Mouse (Mus musculus) urinary bladder, postnatal 25 days (tissue): Measurements from ENCODE around the gene Prkd2.
A peak's percentile ranks its signal among the peaks of the same experiment; 100 is the strongest.

ENCODE experiments used
- DNase-seq: peaks from one replicate; pipeline ENCODE4 v3.0.0; 2022; ENCODE audit warnings: low spot score

The Prkd2 gene

DNA sequence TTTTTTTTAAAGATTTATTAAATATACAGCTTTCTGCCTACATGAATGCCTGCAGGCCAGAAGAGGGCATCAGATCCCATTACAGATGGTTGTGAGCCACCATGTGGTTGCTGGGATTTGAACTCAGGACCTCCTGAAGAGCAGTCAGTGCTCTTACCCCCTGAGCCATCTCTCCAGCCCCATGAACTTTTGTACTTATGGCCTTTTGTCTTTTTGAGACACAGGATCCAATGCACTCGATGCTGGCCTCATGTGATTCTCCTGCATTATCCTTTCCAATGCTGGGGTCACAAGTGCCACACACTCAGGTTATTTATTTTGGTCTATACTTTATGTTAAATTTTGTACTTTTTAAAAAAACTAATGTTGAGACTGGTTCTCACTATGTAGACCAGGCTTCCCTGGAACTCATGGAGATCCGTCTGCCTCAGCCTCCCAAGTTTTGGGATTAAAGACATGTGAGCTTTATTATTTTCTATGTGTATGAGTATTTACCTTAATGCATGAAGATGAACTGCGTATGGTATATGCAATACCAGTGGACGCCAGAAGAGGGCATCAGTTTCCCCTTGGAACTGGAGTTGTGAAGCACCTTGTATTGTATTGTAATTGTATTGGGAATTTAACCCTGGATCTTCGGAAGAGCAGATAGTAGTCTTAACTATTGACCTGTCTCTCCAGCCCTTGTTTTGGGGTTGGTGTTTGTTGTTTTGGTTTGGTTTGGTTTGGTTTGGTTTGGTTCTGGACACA is 17.4 kb downstream of the Prkd2 start:
- peak; percentile 50 for DNase-seq

DNA sequence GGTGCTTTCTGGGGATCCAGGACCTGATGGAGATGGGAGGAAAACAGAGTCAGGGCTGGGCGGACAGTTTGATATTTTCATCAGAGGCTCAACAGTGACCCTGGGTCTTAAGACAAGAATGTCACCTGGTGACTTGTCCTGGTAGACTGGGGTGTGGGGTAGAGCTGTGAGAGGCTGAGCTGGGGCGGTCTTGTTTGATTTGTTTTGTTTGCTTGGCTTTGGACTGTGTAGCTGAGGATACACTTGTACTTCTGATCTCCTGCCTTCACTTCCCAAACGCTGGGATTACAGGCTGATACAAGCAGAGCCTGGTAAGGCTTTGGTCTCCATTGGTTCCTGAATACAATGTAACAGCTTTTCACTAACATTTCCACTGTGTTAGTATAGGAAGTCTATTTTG is 24.8 kb downstream of the Prkd2 start:
- no peak for DNase-seq

DNA sequence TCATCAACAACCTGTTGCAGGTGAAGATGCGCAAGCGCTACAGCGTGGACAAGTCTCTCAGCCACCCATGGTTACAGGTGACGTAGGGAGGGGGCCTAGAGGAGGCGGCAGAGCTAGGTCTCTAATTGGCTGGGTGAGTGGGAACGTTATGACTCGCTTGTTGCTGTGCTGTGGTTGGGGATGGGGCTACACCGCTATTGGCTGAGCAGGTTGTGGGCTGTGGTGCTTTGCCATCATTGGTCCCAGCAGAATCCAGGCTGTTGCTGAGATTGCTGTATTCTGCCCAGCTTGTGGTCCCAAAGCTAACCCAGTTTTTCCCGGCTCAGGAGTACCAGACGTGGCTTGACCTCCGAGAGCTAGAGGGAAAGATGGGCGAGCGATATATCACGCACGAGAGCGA is 26.8 kb downstream of the Prkd2 start:
- DNase-seq = no peak

DNA sequence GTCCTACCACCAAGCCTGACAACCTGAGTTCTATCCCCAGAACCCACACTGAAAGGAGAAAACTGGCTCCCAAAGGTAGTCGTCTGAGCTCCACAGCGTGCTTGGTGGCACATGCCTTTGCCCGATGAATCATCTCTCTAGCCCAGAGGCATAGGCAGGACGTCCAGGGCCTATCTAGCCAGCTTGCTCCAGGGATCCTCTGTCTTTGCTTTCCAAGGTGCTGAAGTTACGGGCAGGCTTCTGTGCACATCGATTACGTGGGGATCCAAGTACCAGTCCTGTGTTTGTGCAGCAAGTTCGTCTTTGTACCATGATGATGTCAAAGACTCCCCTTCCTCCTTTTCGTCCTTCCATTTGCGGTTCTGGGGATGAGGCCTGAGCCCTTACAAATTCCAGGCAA is 28.9 kb downstream of the Prkd2 start:
- DNase-seq = no peak

DNA sequence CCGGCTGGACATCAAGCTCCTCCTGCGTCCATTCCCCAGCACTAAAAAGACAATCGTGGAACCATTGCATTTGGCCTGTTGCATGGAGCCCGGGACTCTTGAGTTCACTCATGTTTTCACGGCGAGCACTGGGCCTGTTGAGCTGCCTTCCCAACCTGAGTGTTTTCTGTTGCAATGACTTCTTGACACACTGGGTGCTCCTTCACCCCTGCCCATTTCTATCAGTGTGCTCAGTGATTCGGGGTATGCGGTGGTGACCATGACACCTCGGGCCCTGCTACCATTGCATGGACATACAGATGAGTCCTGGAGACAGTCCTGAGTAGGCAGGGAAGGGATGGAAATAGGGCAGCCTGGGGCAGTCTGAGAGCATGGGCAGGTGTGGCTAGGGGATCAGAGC is 29.8 kb downstream of the Prkd2 start:
- DNase-seq = no peak

DNA sequence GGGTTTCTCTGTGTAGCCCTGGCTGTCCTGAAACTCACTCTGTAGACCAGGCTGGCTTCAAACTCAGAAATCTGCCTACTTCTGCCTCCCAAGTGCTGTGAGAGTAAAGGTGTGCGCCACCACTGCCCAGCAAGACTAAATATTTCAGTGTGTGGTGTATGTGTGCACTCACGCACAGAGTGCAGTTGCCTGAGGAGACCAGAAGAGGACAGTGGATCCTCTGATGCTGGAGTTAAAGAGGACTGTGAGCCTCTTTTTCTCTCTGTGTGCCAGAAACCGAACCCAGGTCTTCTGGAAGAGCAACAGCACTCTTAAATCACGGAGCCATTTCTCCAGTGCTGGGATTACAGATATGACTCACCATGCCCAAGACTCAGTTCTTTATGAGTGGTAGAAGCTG is 30.7 kb downstream of the Prkd2 start:
- DNase-seq = no peak

DNA sequence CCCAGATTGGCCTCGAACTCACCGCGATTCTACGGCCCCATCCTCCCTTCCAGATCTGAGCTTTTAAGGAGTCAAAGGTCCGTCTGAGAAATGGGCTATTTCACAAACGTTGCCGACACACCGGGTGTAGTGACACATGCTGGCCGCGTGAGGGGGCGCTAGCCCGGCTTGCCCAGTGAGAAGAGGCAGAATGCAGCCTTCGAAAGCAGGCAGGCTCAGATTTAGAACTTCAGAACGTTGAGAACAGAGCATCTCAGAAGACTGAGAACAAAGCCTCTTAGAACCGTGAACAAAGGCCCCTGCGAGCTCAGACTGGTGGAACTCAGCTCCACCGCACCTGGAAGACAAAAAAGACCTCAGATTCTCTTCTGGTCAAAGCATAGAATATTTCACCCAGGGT is 31.5 kb downstream of the Prkd2 start:
- DNase-seq = peak; percentile 75

DNA sequence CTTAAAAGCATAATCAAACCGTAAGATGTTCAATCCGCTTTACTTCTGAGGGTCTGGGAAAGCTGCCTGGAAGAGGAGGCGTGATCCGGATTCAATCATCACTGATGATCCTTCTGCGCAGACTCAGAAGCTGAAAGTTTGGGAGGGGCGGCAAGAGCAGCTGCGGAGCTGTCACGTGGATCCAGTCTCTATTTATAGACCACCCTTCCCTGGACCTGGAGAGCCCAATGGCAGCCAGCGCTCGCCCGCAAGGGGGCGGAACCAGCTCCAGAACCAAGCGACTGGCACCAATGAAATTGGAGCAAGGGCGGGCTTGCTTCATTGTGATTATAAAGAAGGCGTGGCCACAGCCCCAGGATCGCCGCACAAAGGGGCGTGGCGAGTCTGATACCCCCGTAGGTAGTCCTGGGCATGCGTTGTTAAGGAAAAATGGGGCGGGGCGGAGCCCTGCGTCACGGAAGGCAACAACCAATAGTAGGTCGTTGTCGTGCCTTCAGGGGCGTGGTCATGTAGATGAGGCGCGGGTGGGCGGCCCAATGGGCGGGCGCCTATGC is 32.1 kb downstream of the Prkd2 start:
- DNase-seq = peak; percentile 96

DNA sequence AGATGAGACGGTGACA is 32.4 kb downstream of the Prkd2 start, which contains the start of gene Dact3:
Gene Dact3 (plus strand): TSS at position 8 of the 16 bp plus-strand sequence.
- DNase-seq = no peak

DNA sequence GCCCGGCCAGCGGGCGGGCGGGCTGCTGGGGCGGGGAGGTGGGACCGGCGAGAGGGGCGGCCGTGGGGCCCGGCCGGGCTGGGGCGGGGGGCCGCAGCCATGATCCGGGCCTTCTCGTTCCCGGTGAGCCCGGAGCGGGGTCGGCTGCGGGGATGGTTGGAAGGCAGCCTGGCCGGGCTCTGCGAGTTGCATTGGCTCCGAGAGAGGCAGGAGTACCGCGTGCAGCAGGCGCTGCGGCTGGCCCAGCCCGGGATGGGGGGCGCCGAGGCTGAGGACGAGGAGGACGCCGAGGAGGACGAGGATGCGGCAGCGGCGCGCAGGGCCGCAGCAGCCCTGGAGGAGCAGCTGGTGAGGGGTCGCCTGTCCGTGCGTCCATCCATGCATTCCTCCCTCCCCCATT is 32.6 kb downstream of the Prkd2 start:
- DNase-seq = no peak

DNA sequence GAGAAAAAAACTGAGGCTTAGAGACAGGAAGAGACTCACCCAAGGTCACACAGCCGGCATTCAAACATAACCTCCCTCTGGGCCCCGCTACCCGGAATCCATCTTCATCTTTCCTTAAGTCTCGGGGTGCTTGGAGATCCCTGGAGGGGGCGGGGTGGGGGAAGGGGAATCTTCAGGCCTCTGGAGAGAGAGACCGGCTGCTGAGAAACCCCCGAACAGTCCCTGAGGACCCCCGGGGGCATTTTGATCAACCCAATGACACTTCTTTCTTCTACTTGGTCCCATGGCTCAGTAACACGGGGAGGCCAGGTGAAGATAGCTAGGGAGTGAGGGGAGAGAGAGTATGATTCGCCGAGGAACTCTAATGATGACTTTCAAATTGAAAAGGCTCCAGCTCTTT is 33.3 kb downstream of the Prkd2 start:
- DNase-seq = no peak

DNA sequence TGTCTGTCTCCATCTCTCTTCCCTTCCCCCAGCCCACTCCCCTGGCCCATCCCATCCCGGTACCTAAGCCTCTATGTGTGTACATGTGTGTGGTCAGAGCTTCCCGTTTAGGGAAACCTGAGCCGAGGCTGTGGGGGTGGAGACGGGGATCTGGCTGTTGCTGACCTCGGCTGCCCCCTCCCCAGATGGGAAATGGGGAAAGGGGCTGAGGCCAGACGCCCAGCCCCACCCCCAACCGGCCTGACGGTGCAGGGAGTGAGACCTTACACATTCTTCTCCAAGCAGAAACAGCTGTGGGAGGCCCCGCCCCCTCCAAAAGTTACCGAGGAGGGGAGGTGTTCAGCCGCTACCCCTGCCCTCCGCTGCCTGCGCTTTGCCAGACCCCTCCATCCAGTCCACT is 33.9 kb downstream of the Prkd2 start:
- DNase-seq = no peak

DNA sequence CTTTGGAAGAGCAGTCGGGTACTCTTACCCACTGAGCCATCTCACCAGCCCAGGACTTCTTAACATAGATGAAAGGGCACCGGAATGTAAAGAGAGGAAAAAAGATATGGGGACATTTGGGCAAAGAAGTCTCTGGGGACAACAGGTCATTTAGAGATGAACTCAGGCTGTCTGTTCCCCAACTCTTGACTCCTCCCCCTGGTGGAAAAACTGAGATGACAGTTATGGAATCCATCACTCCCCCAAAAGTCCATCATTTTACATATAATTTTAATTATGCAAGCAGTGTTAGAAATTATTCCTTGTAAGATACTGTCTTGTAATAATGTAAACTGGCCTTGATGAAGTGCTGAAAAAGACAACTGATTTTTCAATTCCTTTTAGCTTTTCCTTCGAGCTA is 35.0 kb downstream of the Prkd2 start:
- no peak for DNase-seq

DNA sequence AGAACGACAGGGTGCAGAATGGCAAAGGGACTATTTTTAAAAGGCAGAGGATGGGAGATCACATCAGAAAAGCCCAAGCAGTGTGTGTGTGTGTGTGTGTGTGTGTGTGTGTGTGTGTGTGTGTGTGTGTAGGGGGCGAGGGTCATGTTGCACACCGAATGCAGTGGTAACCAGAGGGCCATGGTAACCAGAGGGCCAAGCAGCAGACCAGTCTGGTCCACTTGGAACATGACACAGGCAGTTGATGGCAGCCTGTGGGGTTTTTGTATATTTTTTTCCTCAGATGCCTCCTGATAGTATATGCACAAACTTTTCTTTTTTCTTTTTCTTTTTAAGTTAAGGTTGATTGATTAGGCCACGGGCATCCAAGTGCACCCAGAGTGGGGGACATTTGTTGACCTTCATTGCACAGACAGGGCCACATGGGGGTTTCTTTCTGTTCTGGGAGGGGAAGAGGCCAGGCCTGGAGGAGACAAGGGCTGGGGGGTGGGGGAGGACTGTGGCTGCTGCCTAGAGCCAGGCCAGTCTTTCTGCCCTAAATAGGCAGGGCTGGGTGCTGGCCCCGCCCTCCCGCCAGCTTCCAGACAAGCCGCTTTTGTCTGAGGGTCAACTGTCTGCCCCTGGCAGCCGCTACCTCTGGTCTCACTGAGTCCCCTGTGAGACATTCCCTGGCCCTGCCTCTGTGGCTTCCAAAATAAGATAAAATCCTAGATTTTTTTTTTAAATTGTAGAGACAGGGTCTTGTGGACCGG is 37.3 kb downstream of the Prkd2 start:
- DNase-seq = no peak

DNA sequence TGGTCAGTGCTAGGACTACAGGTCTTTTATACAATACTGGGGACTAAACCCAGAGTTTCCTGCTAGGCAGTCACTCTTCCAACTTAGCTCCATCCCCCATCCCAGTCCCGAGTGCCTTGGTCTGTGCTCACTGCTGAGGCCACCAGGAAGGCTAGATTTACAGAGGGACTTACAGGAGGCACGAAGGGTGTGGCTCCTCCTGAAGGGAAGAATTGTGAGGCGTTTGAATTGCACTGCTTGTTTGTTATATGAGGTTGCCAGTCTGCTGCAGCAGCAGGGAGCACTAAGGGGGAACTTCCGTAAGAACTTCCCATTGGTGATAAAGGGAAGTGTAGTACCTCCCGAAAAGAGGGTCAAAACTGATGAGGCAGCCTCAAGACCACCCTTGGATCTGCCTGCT is 37.9 kb downstream of the Prkd2 start:
- no peak for DNase-seq

DNA sequence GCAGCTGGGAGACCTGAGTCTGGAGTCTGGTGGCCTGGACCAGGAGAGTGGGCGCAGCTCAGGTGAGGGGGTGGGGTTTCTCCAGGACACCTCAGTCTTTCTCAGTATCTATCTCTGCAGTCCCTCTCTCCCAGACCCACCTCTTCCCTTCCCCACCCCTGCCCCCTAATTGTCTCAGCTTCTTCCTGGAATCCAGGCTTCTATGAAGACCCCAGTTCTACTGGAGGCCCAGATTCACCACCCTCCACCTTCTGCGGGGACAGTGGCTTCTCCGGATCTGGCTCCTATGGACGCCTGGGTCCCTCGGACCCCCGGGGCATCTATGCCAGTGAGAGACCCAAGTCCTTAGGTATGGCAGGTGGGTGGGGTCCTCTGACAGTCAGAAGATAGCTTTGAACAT is 40.5 kb downstream of the Prkd2 start:
- no peak for DNase-seq

DNA sequence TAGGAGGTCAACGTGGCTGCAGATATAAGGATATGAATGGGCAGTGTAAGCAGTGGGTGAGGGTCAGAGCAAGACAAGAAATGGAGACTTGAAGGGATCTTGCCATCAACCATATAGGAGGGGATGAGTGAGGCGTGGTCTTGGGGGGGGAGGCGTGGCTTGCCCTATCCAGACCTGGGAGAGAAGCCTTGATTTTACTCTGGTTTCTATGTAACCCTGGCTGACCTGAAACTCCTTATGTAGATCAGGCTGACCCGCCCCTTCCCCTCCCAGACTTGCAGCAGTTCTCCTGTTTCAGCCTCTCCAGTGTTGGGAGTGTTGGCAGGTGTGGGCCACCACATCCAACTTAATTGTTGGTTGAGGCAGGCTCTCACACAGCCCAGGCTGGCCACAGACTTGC is 41.6 kb downstream of the Prkd2 start:
- no peak for DNase-seq

DNA sequence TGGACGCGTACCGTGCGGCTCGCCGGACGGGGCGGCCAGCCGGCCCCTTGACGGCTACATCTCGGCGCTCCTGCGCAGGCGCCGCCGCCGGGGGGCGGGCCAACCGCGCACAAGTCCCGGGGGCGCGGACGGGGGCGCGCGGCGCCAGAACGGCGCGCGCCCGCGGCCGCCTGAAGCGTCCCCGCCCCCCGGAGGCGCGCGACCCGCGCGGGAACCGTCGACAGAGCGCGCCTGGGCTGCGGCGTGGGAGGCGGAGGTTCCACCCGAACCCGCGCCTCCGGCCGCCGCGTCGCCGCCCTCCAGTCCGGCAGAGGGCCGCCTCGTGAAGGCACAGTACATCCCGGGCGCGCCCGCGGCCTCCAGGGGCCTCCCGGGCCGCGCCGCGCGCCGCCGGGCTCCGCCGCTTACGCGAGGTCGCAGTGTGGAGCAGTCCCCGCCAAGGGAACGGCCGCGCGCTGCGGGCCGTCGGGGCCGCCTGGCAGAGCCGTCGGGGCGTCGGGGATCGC is 42.6 kb downstream of the Prkd2 start:
- DNase-seq = no peak

DNA sequence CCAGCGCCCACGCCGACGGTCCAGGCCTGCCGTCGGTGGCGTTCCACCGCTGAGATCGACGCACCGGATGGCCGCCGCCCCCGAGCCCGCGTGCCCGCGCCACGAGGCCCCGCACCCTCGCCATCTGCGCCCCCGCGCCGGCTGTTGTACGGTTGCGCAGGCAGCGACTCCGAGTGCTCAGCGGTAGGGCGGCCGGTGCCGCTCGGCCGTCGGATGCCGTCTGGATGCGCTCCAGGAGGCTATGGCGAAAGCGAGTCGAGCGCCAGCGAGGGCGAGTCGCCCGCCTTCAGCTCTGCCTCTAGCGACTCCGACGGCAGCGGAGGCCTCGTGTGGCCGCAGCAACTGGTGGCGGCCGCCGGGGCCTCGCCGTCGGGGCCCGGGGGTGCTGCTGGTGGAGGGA is 43.2 kb downstream of the Prkd2 start:
- no peak for DNase-seq

DNA sequence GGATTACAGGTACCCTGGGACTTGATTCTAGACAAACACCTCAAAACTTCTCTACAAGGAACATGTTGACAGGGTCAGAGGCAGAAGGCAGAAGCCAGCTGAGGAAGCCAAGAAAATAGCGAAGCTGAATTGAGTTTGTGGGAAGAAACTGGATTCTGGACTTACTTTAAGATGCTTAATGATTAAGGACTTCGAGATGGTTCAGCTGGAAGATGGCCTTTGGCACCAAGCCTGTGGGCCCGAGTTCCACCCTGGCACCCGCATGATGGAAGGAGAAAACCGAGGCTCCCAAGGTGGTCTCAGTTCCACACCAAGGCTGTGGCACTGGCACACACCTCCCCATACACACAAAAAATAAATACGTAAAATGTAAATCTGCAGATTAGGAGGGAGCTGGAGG is 47.8 kb downstream of the Prkd2 start:
- no peak for DNase-seq

DNA sequence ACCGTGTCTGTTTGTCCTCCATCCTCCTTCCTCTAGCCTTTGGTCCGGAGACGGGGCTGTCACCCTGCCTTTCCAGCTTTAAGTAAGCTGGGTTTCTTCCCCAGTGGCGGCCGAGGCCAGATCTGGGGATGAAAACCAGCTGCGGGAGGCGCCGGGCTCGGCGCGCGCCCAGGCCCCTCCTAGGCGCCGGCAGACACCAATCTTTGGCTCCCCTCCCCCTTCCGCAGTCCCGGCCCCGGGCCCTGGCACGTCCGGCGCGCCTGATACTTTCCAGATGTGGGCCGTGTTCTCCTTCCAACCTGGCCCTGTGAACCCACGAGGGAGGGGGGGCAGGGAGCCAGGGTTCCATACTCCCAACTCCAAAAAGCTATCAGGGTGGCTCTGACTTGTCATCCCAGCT is 48.2 kb downstream of the Prkd2 start:
- peak; percentile 67 for DNase-seq

DNA sequence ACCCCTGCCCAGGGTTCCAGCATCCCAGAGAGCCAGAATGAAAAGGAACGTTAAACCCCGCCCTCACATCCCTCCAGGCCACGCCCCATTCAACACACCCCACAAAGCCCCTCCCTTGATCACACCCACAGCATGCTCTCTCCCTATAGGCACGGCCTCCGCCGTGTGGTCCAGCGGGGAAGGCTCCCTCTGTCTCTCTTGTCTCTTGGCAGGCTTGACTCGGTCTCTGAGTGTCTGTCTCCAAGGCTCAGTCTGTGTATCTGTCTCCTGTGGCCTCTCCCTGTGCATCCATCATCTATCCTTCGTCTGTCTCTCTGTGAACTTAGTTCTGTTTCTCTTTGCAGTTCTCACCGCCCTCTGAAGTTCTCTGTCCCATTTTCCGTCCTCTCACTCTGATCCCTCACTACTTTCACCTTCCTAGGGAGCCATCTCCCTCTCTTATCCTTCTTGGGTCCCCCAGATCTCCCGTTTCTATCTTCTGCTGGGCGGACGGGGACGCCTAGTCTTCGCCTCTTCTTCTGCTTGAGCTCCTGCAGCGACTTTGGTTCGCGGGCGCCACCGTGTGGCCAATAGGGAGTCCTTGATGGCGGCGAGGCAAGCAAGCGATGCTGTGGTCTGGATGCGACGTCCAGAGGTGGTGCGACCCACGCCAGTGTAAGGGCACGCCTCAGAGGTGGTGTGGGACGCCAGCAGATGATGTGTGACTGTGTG is 49.1 kb downstream of the Prkd2 start, which contains the start of gene Gng8:
Gene Gng8 (plus strand): TSS at position 146 of the 711 bp plus-strand sequence.
- DNase-seq = peak; percentile 83

DNA sequence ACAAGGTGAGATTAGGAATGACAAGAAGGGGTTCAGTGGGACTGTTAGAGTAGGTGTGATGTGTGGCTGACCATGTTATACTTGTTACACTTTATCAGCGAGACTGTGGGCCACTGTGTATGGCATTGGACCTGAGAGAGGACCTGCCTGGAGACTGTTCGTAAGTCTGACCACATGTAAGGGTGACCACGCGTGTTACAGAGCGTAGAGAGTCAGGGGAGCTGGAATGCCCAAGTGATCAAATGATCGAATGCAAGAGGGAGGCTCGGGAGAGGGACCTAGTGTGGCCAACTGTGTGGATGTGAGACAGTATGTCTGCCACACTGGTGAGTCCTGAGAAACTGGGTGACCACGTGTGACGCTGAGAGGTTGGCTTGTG is 49.6 kb downstream of the Prkd2 start:
- no peak for DNase-seq
